Comparison of ENCODE assay signal across 10 mouse cellular contexts in the genomic region with DNA sequence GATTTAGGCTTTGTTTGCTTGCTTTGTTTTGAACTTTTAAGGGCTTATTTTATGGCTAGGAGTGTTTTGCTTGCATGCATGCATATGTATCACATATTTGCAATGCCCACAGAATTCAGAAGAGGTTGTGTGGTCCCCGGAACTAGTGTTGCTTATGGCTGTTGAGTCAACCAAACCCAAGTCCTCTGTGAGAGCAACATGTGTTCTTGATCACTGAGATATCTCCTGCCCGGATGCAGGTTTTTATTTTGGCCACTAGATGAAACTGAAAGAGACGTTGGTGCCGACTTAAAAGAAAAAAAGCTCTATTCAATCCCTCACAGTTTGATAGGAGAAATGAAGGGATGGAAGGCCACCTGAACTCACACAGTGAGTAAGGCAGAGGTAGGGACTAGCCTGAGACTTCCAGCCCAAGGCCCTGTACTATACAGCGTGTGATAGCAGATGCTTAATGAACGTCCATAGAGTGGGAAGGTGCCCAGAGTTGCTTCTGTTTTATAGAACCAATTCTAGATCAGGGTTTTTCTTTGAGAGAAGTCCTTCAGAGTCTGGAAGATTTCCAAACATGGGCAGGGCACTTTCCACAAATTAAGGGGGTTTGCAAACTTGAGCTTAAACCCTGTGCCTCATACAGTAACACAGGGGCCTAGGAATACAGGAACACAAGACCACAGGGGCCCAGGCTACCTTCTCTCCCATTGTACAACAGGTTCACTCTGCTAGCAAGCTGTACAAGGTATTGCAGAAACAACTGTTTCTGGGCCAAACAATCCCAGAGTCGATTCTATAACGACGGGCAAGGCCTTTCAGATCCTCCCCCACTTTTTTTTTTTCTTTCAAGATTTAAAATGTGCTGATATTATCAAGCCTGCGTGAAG. TPM values are rescaled to one million over a fixed set of nuclear protein-coding genes. Genes with fewer than 3 reads are reported as not detected.
A peak's percentile ranks its signal among the peaks of the same experiment; 100 is the strongest.
DNase-seq lines count a peak whose midpoint lies in the region; ATAC-seq and TF ChIP-seq lines count a peak whose summit lies in the region.
"Had no signal": no experiment of that assay in that cellular context is flagged by ENCODE, and none has a peak within 500 bp of the region (broad histone marks: within the 10 kb centered on the region; RNA-seq: fewer than 3 reads in every experiment).

No protein-coding gene starts in this region.

- 0 out of 2 replicates have a peak, but pooled peaks have one; percentile 4 for TF ChIP-seq CTCF in layer of hippocampus, adult 2 months (conservative IDR thresholded peaks at IDR 0.05)
- no peak for TF ChIP-seq CTCF in bone marrow, adult 2 months (IDR thresholded peaks at IDR 0.05; ENCODE audit: control insufficient read depth, insufficient read depth, low read length)

- H3K36me3 ChIP-seq in heart, embryonic 16.5 days (ENCODE audit: control insufficient read depth, insufficient read depth): peaks cover 7% of the 10 kb centered on the region
- H3K36me3 ChIP-seq in midbrain, embryonic 12.5 days: peaks cover 18% of the 10 kb centered on the region

- TF ChIP-seq POLR2A in bone marrow, adult 2 months (IDR thresholded peaks at IDR 0.05; ENCODE audit: borderline replicate concordance, control insufficient read depth, low read depth, low read length): no peak

- WGBS in bone marrow, adult 2 months: 30% methylated on average over 10 of the region's 10 CpGs
- 72% methylated on average over 10 of the region's 10 CpGs for WGBS in heart, embryonic 16.5 days
- 85% methylated on average over 10 of the region's 10 CpGs for WGBS in midbrain, embryonic 12.5 days

- H3K9me3 ChIP-seq in heart, embryonic 16.5 days (replicated peaks; ENCODE audit: control insufficient read depth, low read length): no peaks in the 10 kb centered on the region
- no peaks in the 10 kb centered on the region for H3K9me3 ChIP-seq in midbrain, embryonic 12.5 days
- H3K9me3 ChIP-seq: neural tube, embryonic 12.5 days had no signal

- H3K27me3 ChIP-seq in heart, embryonic 16.5 days (ENCODE audit: control insufficient read depth, insufficient read depth, low read length): no peaks in the 10 kb centered on the region
- H3K27me3 ChIP-seq in midbrain, embryonic 12.5 days: no peaks in the 10 kb centered on the region
- H3K27me3 ChIP-seq: neural tube, embryonic 12.5 days had no signal

- H3K4me3 ChIP-seq in layer of hippocampus, adult 2 months: no peak overlapping the region
- peak overlapping the region; percentile 91 for H3K4me3 ChIP-seq in bone marrow, adult 2 months (replicated peaks; ENCODE audit: control insufficient read depth, low read depth, low read length)
- H3K4me3 ChIP-seq in heart, embryonic 16.5 days (ENCODE audit: low read length): no peak overlapping the region; the same call in 1 of the 2 replicates
- H3K4me3 ChIP-seq in midbrain, embryonic 12.5 days: no peak overlapping the region

- no peak overlapping the region for H3K27ac ChIP-seq in layer of hippocampus, adult 2 months
- H3K27ac ChIP-seq in bone marrow, adult 2 months (ENCODE audit: control insufficient read depth, insufficient read depth, low read depth, low read length, poor library complexity): peak overlapping the region; percentile 82
- peak overlapping the region; percentile 79 for H3K27ac ChIP-seq in heart, embryonic 16.5 days (ENCODE audit: low read length)
- no peak overlapping the region for H3K27ac ChIP-seq in midbrain, embryonic 12.5 days (replicated peaks)
- H3K27ac ChIP-seq: neural tube, embryonic 12.5 days had no signal

- ATAC-seq in heart, embryonic 16.5 days (replicated peaks; ENCODE audit: extremely low read depth, insufficient read depth, low FRiP score): no peak
- ATAC-seq in midbrain, embryonic 12.5 days (ENCODE audit: low FRiP score, low read depth): no peak

- peaks cover 2% of the 10 kb centered on the region for H3K4me1 ChIP-seq in bone marrow, adult 2 months (ENCODE audit: control insufficient read depth, insufficient read depth, low read length)
- H3K4me1 ChIP-seq in heart, embryonic 16.5 days (ENCODE audit: control insufficient read depth, insufficient read depth, low read length): peaks cover 34% of the 10 kb centered on the region
- H3K4me1 ChIP-seq in midbrain, embryonic 12.5 days: peaks cover 19% of the 10 kb centered on the region

- peak overlapping the region; percentile 87 for H3K9ac ChIP-seq in heart, embryonic 16.5 days (ENCODE audit: low read length)
- peak overlapping the region; percentile 77; the same call in 1 of the 2 replicates for H3K9ac ChIP-seq in midbrain, embryonic 12.5 days (replicated peaks)

- H3K4me2 ChIP-seq in heart, embryonic 16.5 days (ENCODE audit: low read depth, low read length): peak overlapping the region; percentile 91
- no peak overlapping the region; the same call in 1 of the 2 replicates for H3K4me2 ChIP-seq in midbrain, embryonic 12.5 days (replicated peaks)

- DNase-seq in layer of hippocampus, adult 2 months (ENCODE audit: low spot score in 2 of 2): no peak
- DNase-seq in layer of hippocampus, adult 9-10 months (ENCODE audit: low spot score): no peak
- no peak for DNase-seq in Muller cell, postnatal 12 days (ENCODE audit: inconsistent ontology term)
- DNase-seq in frontal cortex, postnatal 36 days (ENCODE audit: low spot score in 2 of 2): no peak
- no peak for DNase-seq in layer of hippocampus, postnatal 10 days (ENCODE audit: low spot score in 2 of 2)

RNA-seq across cellular contexts. Expression of gene Alad, which starts 1.9 kb away (rescaled TPM):
- total RNA-seq in layer of hippocampus, adult 2 months (2021): 10 to 100 TPM; 24.6 to 31.5 TPM
- 321 and 356 TPM in 2 replicates for polyA plus RNA-seq in bone marrow, adult 2 months (2011; ENCODE audit: insufficient read depth, insufficient read length, low replicate concordance, missing spikeins)
- polyA plus RNA-seq in heart, embryonic 16.5 days (2015; fragmentation: Nextera tagmentation; extraction: Ambion mirVana): 57.6 and 69.8 TPM in 2 replicates
- 67.3 and 68.4 TPM in 2 replicates for polyA plus RNA-seq in midbrain, embryonic 12.5 days (2016; fragmentation: Nextera tagmentation; extraction: Ambion mirVana)
- total RNA-seq in layer of hippocampus, postnatal 10 days (2021): 10 to 100 TPM; 27.7 to 28.0 TPM

RNA-seq across cellular contexts. Expression of gene Pole3, which starts 7.1 kb away (rescaled TPM):
- 10 to 100 TPM; 28.0 to 28.5 TPM for total RNA-seq in layer of hippocampus, adult 2 months (2021)
- polyA plus RNA-seq in bone marrow, adult 2 months (2011; ENCODE audit: insufficient read depth, insufficient read length, low replicate concordance, missing spikeins): 56.5 and 57.6 TPM in 2 replicates
- 47.8 and 51.4 TPM in 2 replicates for polyA plus RNA-seq in heart, embryonic 16.5 days (2015; fragmentation: Nextera tagmentation; extraction: Ambion mirVana)
- polyA plus RNA-seq in midbrain, embryonic 12.5 days (2016; fragmentation: Nextera tagmentation; extraction: Ambion mirVana): 102 and 110 TPM in 2 replicates
- total RNA-seq in layer of hippocampus, postnatal 10 days (2021): 10 to 100 TPM; 29.4 to 30.5 TPM

RNA-seq across cellular contexts. Expression of gene 4933430I17Rik, which starts 7.4 kb away (rescaled TPM):
- total RNA-seq in layer of hippocampus, adult 2 months (2021): under 1 TPM in 1 of 2 experiments, not detected in 1; 0.44 TPM
- not detected in 2 replicates for polyA plus RNA-seq in bone marrow, adult 2 months (2011; ENCODE audit: insufficient read depth, insufficient read length, low replicate concordance, missing spikeins)
- 0.32 and 0.41 TPM in 2 replicates for polyA plus RNA-seq in heart, embryonic 16.5 days (2015; fragmentation: Nextera tagmentation; extraction: Ambion mirVana)
- polyA plus RNA-seq in midbrain, embryonic 12.5 days (2016; fragmentation: Nextera tagmentation; extraction: Ambion mirVana): 1.4 and 1.5 TPM in 2 replicates
- total RNA-seq in layer of hippocampus, postnatal 10 days (2021): under 1 TPM; 0.18 to 0.46 TPM
- total RNA-seq: gastrocnemius, adult 8-10 months had no signal

RNA-seq across cellular contexts. Expression of gene Hdhd3, which starts 14.5 kb away (rescaled TPM):
- 10 to 100 TPM in 1 of 2 experiments, 1 to 10 TPM in 1; 7.9 to 11.1 TPM for total RNA-seq in layer of hippocampus, adult 2 months (2021)
- not detected in 2 replicates for polyA plus RNA-seq in bone marrow, adult 2 months (2011; ENCODE audit: insufficient read depth, insufficient read length, low replicate concordance, missing spikeins)
- polyA plus RNA-seq in heart, embryonic 16.5 days (2015; fragmentation: Nextera tagmentation; extraction: Ambion mirVana): 9.6 and 10.0 TPM in 2 replicates
- 12.0 and 12.8 TPM in 2 replicates for polyA plus RNA-seq in midbrain, embryonic 12.5 days (2016; fragmentation: Nextera tagmentation; extraction: Ambion mirVana)
- total RNA-seq in layer of hippocampus, postnatal 10 days (2021): 1 to 10 TPM; 7.1 to 9.4 TPM

RNA-seq across cellular contexts. Expression of gene Bspry, which starts 37.9 kb away (rescaled TPM):
- total RNA-seq in layer of hippocampus, adult 2 months (2021): under 1 TPM; 0.64 to 0.69 TPM
- polyA plus RNA-seq in bone marrow, adult 2 months (2011; ENCODE audit: insufficient read depth, insufficient read length, low replicate concordance, missing spikeins): 1.4 TPM in 1 of 2 replicates, not detected in the other
- 3.4 and 6.3 TPM in 2 replicates for polyA plus RNA-seq in heart, embryonic 16.5 days (2015; fragmentation: Nextera tagmentation; extraction: Ambion mirVana)
- 0.82 and 0.88 TPM in 2 replicates for polyA plus RNA-seq in midbrain, embryonic 12.5 days (2016; fragmentation: Nextera tagmentation; extraction: Ambion mirVana)
- total RNA-seq in layer of hippocampus, postnatal 10 days (2021): 1 to 10 TPM in 1 of 2 experiments, under 1 TPM in 1; 0.62 to 1.1 TPM
- total RNA-seq: gastrocnemius, adult 8-10 months had no signal

Comparison
In these comparisons a context has a peak if more than half of its experiments do, and no peak if none do; other contexts are left out.
1. H3K27ac ChIP-seq: peak in bone marrow, adult 2 months (single experiment) and heart, embryonic 16.5 days (single experiment); none in layer of hippocampus, adult 2 months (single experiment) and midbrain, embryonic 12.5 days (single experiment).